Mouse (Mus musculus): ENCODE measurements around the gene Foxa1.

Foxa1 gene

DNA sequence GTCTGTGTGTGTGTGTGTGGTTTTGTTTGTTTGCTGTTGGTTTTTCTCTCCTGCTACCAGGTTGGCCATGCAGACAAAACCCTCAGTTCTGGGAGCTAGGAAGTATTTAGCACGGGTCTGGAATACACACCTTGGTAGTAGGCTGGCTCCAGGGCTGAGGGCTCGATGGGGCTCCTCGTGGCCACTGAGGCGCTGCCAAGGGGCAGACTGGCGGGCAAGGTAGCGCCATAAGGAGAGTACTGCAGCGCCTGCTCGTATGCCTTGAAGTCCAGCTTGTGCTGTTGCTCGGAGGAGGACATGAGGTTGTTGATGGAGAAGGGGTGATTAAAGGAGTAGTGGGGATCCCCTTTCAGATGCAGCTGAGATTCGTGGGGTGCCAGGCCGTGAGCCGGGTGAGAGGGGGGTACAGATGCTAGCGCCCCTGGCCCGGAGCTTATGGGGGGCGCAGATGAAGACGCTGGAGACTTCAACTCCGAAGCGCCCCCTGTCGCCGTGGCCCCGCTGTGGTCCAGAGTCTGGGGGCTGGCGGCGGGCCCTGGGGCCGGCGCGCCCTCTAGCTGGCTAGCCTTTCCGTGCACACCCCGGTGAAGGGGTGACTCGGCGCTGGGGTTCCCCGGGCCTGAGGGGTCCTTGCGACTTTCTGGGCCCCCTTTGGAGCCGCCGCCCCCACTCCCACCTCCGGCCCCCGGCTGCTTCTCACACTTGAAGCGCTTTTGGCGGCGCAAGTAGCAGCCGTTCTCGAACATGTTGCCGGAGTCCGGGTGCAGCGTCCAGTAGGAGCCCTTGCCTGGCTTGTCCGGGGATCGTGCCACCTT lies 4.6 kb downstream of the Foxa1 start:
- in situ Hi-C loops (cut with MseI, MboI) = loop anchor here (10.0 to 25.0 kb wide), 2 partner anchors 255 to 257 kb away; no protein-coding TSS in a partner anchor

DNA sequence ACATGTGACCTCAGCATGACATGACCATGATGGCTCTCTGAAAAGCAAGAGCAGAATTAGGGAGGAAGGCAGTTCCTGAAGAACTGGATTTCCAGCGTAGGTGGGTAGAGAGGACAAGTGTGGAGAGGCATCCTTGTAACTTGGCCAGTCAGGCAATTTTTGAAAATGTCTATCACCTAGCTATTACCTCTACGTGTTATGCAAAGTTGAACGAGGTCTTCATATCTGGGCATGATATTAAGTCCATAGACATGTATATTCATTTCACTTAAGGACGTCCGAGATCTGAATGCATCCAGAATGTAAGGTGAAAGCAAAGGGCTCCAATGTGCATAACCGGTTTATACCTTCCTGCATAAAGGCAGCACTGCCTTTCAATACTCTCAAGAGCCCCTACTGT lies 5.6 kb downstream of the Foxa1 start:
- in situ Hi-C loops (cut with MseI, MboI) = loop anchor here (10.0 to 25.0 kb wide), 2 partner anchors 254 to 256 kb away; no protein-coding TSS in a partner anchor

DNA sequence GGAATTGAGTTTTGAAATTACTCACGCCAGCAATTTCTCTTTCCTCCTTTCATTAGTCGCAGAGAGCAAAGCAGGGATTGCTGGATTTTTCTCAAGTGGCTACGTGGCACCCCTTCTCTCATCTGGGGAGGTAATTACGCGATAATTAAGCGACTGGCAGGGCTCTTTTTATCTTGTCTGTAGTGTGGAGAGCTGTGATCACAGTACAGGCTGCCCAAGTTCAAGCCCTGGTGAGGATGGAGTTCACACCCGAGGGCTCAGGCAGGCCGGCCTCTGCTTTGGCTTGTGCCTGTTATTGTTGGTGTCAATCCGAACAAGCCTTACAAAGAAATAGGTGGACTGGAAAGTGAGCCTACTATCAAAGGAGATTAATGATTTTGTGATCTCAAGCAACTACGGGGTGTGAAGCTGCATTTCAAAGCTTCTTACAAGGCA lies 7.1 kb downstream of the Foxa1 start:
- in situ Hi-C loops (cut with MseI, MboI) = loop anchor here in 1 of 2 experiments (25.0 kb wide), 1 partner anchor 252 kb away; no protein-coding TSS in a partner anchor

DNA sequence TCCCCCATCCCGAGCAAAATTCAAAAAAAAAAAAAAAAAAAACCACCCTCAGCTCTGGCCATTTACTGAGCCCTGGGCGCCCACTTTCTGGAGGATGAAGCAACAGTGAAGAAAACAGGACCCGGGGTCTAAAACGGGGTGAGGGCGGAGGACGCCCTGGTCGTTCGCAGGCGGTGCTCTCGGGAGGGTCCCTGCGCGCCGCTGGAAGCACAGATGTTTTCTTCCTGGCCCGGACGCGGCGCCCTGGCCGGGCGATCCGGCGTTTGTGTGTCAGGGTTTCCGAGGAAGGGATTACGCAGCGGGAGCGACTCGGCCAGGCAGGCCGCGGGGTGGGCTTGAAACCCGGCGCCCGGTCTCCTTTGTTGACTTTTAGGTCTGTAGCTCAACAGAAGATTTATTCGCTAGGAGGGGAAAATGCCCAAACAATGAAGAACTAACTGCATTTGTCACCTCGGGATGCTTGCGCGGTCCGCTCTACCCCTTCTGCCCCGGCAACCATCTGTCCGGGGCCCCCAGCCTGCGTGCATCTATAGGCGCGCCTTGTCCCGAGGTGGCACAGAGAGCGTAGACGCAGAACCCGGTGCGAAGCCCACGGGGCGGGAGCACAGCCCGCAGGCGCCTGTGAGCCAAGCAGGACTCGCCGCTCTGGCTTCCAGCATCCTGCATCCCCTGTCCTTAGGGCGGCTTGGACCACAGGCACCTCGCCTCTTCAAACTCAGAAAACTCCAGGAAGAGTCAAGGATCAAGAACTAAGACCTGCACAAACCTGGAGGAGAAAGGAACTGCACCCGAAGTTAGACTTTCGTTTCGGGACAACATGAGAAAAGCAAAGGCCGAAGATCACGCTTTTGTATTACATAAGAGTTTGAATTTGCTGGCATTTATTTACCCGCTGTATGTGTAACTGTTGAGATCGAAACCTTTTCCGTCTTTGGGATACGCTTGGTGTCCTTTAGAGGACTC lies 7.8 kb downstream of the Foxa1 start:
- in situ Hi-C loops (cut with MseI, MboI) = loop anchor here in 1 of 2 experiments (25.0 kb wide), 1 partner anchor 252 kb away; no protein-coding TSS in a partner anchor

DNA sequence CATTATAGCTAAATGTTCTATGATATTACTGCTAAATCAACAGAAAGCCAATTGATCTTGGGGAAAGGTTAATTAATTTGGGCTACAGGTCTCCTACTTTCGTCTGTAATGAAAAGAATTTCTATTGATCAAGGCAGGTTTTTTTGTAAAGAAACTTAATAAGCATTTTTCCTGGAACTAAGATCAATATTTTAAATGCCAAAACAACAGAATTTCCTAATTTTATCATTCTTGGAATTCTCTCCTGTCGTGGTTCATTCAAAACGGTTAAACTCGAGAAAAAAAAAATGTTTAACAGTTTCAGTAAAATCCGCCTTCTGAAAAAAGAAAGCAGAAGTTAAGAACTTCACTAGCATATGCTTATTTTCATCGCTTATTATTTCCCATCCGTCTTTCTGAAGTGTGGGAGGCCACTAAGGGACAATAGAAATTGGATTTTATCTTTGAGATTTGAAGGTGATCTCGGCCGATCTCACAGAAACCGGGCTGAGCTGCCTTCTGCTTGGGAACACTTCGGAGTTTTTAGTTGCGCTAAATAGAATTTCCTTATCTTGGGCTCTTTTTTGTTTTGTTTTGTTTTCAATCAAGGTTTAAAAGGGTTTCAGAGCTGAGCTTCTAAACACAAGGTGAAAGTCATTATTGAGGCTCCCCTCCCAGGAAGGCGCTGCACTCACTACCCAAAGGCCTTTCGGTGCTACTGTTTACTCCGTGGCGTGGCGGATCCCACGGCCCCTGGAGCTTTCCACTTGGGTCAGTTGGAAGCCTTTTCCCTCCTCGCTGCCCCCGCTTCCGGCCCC lies 8.7 kb downstream of the Foxa1 start:
- in situ Hi-C loops (cut with MseI, MboI) = loop anchor here in 1 of 2 experiments (25.0 kb wide), 1 partner anchor 251 kb away; no protein-coding TSS in a partner anchor

DNA sequence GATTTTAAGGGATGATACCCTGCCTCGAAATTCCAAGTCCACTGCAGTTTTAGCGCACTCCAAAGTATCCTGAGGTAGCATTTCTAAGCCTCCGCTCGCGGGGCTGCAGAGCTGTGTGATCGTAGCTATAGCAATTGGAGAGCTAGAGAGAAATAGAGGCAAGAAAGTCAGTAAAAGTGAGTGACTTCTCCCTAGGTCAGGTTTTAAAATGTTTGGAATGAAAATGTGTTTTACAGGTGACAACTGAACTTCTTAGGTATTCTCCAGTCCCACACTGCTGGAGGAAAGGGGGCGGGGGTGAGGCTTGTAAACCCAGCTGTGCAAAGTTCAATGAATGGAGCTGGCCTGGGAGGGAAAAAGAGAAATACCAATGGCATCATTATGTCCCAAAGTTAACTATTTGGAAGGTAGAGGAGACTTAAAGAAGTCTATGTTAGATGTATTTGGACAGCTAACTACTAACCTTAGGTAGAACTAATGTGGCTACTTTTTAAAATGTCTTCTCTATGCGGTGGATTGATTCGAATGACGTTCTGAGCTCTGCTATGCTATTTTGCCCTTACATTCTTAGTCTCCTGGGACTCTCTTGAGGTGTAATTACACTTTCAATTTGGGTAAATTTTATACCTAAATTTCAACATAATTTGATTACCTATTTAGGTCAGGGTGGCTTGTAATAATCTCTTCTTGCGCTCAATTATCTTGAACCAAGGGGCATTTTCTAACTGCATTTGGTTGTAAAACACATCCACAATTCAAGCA lies 9.6 kb downstream of the Foxa1 start:
- in situ Hi-C loops (cut with MseI, MboI) = loop anchor here in 1 of 2 experiments (25.0 kb wide), 1 partner anchor 250 kb away; no protein-coding TSS in a partner anchor

DNA sequence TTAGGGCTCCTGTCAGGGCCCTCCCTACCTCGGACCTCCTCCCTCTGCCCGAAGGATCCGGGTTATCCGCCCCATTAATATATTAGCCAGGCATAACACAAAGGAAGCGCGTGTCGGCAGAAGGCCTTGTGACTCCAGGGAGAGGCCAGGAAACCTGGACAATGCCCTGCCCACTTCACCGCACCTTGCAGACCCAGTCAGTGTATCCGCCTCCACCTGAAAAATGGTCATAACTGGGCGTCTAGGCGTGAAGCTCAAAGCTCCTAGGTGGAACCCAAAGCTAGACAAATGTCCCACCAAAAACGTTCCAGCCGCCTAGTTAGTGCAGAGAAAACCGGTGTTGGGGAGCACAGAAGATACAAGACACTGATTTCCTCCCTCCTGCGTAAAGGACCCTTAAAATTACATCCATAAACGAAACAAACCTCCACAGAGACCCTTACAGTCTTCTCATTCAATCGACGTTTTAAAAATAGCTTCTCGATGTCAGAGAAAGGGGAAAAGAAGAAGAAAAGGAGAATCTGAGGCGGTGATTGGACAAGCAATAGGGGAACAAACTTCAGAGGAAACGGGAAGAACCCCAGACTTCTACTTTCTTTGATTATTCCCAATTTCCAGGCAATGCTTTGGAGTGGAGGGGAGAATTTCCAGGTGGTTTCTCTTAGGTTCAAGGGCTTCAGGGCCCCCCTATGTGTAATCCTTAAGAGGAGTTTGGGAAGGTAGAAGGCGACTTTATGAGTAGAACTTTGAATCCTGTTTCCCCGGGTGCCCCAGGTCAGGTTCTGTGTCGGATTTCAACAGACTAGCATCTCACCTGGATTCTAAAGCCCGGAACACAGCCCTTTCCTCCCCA lies 10.4 kb downstream of the Foxa1 start:
- in situ Hi-C loops (cut with MseI, MboI) = loop anchor here in 1 of 2 experiments (25.0 kb wide), 1 partner anchor 249 kb away; no protein-coding TSS in a partner anchor

DNA sequence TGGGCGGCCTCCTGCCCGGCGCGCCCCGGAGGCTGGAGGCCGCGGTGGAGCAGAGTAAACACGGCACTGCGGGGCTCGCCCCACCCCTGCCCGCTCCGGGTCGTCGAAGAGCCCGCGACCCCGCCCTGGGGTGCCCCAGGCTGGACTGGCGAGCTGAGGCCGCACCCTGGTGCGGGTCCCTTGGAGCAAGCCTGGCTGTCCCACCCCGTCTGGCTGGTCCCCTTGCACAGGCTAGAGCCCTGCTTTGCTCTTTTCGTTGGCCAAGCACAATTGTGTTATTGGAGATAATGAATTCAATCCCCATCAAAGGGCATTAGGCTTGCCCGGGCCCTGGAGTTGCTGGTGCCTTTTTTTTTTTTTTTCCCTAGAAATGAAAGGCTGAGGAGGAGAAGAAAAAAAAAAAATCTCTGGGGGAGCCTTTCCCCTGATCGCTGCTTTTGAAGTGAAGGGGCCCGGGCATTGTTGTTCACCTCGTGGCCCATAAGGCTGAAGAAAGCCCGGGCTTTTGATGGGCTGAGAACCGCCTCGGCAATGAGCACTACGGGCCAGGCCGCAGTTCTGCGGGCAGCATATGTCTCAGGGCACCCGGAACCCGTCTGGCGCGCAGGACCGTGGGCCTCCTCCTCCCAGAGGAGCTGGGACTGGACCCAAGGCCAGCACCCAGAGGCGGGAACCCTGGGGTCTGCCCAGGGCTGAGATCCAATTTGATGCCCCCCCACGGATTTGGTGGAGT lies 11.7 kb downstream of the Foxa1 start:
- in situ Hi-C loops (cut with MseI, MboI) = loop anchor here in 1 of 2 experiments (25.0 kb wide), 1 partner anchor 248 kb away; no protein-coding TSS in a partner anchor

DNA sequence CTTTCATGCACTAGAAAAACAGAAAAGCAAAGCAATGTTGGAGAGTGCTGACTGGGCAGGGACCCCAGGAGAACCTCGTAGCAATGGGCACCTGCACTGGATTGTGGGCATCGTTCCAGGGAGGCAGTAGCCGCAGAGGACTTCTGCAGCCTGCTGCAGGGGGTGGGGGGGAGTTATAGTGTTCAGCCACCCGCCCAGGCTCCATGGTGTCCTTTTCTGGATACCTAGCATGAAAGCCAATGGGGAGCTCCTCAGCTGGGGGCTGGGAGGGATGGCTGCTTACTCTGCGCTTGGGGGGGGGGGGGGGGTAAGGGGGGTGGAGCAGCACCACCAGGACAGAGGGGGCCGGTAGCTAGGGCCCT lies 12.2 kb downstream of the Foxa1 start:
- in situ Hi-C loops (cut with MseI, MboI) = loop anchor here in 1 of 2 experiments (25.0 kb wide), 1 partner anchor 247 kb away; no protein-coding TSS in a partner anchor

DNA sequence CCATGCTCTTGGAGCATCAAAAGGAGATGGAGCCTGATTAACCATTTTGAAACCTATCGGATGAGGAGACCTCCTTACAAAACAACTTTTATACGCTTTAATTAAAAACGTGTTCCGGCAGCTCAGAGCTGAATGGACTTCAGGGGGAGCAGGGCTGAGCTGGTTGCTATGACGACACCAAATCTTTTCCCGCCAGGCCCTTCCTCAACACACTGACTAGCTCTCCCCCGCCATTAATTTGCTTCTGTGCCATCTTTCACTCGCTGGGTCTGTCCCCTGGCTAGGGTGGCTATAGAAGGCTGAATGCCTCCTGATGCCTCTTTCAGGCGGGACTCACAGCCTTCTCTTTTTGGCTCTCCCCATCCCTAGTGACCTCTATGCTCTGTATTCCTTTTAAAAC lies 16.2 kb downstream of the Foxa1 start:
- in situ Hi-C loops (cut with MseI, MboI) = loop anchor here in 1 of 2 experiments (25.0 kb wide), 1 partner anchor 243 kb away; no protein-coding TSS in a partner anchor

DNA sequence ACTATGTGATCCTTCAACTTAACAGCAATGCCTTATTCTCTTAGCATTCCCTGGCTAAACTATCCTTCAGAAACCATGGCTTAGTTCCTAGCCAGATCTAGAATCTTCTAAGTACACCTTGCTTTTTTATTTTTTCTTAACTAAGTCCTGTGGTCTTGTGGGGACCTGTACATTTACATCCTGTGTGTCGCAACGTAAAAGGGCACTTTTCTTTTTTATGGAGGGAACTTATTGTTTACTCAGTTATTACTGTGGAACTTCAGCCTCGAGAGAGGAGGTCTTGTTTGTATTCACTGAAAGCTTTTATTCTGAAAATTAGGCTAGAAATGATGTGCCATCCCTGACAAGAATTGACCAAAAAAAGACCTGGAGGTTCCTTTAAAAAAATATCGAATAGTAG lies 18.4 kb downstream of the Foxa1 start:
- in situ Hi-C loops (cut with MseI, MboI) = loop anchor here in 1 of 2 experiments (25.0 kb wide), 1 partner anchor 241 kb away; no protein-coding TSS in a partner anchor

DNA sequence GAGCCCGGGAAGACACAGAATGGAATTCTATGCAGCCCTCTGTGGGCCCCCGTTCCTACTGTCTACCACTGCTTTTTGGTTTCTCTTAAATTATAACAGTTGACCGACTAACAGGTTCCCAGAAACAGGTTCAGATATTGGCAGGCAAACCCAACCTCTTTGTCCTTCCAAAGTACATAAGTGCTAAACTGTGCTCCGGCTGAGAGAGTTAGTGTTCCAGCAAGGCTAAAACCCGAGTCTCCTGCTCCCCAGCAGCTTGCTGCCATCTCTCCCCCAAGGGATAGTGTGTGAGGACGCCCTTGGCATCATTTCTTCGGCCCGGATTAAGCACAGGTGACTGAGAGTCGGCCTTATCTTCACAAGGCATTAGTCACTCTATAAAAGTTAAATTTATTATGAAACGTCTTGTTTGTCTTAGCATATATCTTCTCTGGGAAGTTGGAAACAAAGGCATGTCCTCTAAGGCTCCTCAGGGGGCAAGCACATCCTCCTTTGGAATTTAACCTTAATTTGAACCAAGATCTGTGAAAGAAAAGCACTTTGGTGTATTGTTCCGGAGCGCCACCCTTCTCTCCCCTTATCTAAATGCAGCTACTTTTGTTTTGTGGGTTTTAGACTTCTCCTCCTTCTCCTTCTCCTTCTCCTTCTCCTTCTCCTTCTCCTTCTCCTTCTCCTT lies 30.9 kb downstream of the Foxa1 start:
- in situ Hi-C loops (cut with MseI, MboI) = no loop called here

DNA sequence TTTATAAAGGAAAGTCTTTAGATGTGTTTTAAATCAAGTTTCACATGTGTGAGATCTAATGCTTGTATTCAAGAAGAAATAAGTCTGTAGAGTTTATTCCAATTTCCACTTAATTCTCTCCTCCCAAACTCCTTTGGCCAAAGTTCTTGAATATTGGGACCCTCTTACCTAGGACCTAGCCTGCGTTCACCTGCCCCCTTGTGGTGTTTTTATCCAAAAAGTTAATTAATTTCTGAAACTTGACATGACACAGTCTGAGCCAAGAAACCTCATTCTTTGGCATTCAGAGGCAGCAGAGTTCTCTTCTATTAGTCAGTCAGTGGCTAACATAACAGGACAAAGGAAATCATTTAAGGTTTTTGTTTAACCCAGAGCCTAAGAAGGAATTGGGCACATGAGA lies 32.2 kb downstream of the Foxa1 start:
- in situ Hi-C loops (cut with MseI, MboI) = no loop called here

DNA sequence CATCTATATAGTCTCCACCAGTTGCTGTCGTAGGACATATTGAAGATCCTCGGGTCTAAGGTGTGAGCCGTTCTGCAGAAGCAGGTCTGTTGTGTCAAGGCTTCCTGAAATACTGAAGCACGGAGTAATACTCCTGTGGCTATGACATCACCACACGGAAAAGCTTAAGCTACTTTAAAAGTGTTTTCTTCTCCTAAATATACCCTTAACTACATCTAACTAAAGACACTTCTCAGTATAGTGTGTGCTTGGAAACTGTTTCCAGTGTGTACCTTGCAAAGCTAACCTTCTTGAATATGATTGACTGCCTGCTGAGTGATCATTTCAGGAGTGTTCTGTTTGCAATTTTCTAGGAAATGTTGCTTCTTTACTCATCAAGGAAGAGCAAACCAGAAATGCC lies 35.2 kb downstream of the Foxa1 start:
- in situ Hi-C loops (cut with MseI, MboI) = no loop called here

DNA sequence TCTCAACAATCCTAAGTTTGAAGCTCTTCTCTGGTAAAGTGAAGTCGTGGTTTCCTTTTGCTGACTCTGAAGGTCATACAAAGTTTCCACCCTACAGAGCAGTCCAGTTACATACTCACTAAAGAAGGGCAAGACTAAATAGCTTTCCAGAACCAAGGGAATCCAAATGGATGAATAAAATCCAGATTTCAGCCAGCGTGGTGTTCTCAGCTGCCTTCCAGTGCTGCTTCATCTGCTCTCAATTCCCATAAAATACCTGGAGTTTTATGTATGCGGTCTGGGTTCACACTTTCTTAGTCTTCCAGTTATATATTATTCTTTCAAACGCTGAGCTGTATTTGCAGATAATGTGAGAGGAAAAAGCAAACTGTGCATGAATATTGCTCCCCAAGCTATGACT lies 35.6 kb downstream of the Foxa1 start:
- in situ Hi-C loops (cut with MseI, MboI) = no loop called here

DNA sequence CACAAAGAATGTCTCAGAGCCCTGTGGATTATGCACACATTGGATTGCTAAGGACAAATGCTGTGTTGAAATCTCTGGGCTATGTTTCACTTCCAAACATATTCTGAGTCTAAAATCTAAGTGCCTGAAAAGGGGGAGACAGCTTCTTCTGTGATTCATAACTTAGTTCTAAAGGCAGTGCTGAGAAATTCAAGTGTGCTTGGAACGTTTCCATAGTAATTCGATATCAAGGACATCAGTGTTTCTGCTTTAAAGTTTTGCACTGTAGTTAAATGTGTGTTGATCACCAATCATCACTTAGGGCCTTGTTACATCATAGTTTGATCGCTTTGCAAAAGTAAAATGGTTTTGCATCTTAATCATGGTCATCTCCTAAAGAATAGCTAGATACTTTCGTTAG lies 37.0 kb downstream of the Foxa1 start:
- in situ Hi-C loops (cut with MseI, MboI) = no loop called here

DNA sequence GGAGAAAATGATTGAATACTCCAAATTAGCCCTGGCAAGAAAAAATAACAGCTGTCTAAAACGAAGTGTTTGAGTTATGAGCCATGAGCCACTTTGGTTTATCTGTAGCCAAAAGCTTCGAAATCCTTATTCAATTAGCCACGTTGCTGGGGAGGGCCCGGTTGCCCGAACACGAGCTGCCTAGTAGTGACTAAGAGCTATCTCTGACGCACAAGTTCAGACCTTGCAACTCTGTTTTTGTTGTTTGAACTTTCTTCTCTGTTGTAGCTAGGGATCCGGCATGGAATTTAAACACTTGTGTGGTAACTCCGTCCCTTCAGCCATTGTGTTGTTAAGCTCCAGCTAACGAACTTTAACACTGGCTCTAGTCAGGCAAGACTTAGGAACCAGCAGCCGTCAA lies 37.8 kb downstream of the Foxa1 start:
- in situ Hi-C loops (cut with MseI, MboI) = no loop called here

DNA sequence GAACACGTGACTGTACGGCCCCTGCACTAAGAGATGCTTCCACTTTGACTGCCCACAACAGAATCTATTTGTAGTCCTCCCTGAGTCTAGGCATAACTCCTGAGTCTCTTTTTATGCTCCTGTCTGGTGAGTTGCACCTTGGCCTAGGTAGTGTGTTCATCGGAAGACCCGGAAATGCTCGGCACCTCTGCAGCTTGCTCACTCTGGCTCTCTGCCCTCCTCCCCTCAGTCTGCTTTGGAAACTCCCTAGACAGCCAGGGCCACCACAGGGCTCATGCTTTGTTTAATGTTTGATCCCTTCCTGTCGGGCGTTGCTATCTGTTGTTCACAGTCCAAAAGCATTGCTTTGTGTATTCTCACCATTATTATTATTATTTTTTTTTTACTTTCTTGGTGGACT lies 41.4 kb downstream of the Foxa1 start:
- in situ Hi-C loops (cut with MseI, MboI) = no loop called here
